Mouse (Mus musculus) T-cell, adult 2 months (primary cell): ENCODE data around the gene Htr1d.

Experiments
- DNase-seq: peaks from one replicate; pipeline ENCODE4 v3.0.0; 2022; ENCODE audit warnings: low spot score

Gene Htr1d

GRCm38 (mm10) chr4:136452792-136453191 lies 29.5 kb downstream of the Htr1d start:
- no peak for DNase-seq

GRCm38 (mm10) chr4:136454850-136455260 lies 31.5 kb downstream of the Htr1d start:
- DNase-seq = peak; percentile 55

- DNase-seq = no peak
Observed at GRCm38 (mm10) chr4:136456516-136457218, 33.3 kb downstream of the Htr1d start.

- DNase-seq = no peak
Observed at GRCm38 (mm10) chr4:136458276-136458675, 35.0 kb downstream of the Htr1d start.

DNA sequence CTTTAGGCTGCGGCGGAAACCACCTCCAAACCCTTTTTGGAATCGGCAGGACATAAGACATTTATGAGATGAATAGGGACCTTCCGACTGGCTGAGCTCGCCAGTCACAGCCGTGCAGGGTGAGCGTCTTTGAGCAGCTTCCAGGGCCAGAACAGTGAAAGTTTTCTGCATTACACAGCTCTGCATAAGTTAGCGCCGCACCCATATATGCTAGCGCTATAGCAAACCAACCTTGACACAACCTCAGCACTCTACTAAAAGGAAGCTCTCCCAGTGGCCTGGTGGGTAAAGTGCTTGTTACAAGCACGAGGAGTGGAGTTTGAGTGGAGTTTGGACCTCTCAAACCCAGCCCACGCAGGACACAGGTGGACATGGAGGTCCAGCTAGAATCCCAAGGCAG lies 35.9 kb downstream of the Htr1d start:
- no peak for DNase-seq

- DNase-seq = no peak
Observed at GRCm38 (mm10) chr4:136461206-136461605, 37.9 kb downstream of the Htr1d start.

GRCm38 (mm10) chr4:136461761-136462085 lies 38.4 kb downstream of the Htr1d start:
- no peak for DNase-seq

DNA sequence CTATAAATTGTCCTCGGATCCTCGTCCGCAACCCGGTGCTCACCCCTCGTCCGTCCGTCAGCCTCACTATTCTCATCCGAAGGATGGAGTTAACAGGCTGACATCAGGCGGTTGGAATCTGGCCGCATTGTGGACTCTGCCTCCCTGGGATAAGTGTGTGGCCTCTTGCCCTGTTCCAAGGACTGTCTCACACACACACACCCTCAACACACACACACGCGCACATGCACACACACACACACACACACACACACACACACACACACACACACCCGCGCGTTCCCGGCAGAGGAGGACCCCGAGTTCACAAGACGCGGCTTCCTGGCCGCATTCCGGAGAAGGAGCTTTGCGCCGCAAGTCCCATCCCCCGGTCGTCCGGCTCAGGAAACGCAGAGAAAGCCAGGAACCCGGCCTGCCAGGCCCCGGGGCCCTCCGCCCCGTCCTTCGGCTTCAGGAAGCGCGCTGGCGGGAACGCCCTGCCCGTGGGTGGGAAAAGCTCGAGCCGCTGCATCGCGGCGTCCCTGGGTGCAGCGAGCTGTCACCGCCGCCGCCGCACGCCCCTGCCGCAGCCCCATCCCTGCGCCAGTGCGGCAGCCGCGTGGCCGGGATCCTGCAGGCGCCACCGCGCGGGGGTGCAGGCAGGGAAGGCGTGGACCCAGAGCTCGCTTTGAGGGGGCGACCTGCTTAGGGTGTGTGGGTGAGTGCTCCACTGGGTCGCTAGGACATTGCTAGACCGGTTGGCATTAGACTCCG lies 38.9 kb downstream of the Htr1d start, which contains the start of gene 6030445D17Rik:
TSS of gene 6030445D17Rik (plus strand) at position 165 of the 753 bp plus-strand sequence.
- peak; percentile 44 for DNase-seq

DNA sequence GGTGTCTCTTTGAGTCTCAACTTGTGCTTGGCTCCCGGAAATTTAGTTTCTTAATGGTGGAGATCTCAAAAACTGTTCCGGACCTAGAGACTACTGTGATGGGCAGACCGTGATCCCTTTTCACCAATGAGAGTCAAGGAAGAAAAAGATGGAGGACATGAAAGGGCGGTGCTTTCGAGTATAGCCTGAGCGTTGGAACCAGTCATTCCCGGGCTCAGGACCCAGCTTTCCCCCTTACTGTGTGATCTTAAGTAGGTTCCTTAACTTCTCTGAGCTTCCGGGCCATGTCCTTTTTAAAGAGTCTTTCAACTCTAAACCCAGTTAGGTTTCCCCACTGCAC lies 39.5 kb downstream of the Htr1d start:
- DNase-seq = peak; percentile 2

GRCm38 (mm10) chr4:136463436-136463835 lies 40.1 kb downstream of the Htr1d start:
- no peak for DNase-seq

GRCm38 (mm10) chr4:136466226-136466625 lies 42.9 kb downstream of the Htr1d start:
- DNase-seq = no peak

GRCm38 (mm10) chr4:136468553-136469327 lies 45.4 kb downstream of the Htr1d start:
- DNase-seq = peak; percentile 9

DNA sequence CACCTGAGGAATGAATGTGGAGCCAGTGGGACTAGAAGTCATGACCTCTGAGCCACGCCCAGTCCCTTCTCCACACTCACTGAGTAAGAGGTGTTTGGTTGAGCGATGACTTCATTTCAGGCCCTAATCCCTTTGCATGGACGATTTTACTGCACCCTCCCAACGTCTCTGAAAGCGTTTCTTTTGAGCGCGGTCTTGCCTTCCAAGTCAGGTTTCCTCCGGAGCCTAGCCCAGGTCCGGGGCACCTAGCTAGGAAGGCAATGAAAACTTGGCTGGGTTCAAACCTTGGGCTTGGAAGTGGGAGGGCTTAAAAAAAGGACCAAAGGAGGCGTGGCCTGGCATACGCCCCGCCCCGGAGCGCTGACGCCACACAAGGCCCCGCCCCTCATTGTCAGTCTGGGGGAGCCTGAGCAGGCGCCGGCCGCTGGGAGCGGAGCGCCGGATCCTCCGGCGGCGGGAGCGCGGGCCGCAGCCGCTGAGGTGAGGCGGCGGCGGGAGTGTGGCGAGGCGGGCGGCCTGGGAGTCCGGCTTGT lies 46.1 kb downstream of the Htr1d start, which contains the start of gene Luzp1:
TSS of gene Luzp1 (plus strand) at position 391 of the 533 bp plus-strand sequence.
- peak; percentile 83 for DNase-seq

GRCm38 (mm10) chr4:136469941-136470346 lies 46.6 kb downstream of the Htr1d start:
- no peak for DNase-seq

GRCm38 (mm10) chr4:136470347-136471071 lies 47.2 kb downstream of the Htr1d start:
- DNase-seq = peak; percentile 17

- no peak for DNase-seq
Observed at GRCm38 (mm10) chr4:136476692-136477091, 53.4 kb downstream of the Htr1d start.

GRCm38 (mm10) chr4:136486549-136486948 lies 63.2 kb downstream of the Htr1d start:
- DNase-seq = no peak
